Mouse (Mus musculus) lung, adult 2 months (tissue): ENCODE results near the gene Ttll1.

Source experiments
- CTCF ChIP-seq: fragments of 200-500 bp; IDR thresholded peaks from 2 replicates; pipeline ENCODE4 v1.5.1; 2011; ENCODE audit warnings: mild to moderate bottlenecking, low read length, control low read depth; ENCODE audit not compliant: insufficient read depth
- POLR2A ChIP-seq: fragments of 200-500 bp; IDR thresholded peaks from 2 replicates; pipeline ENCODE4 v1.6.1; 2011; ENCODE audit warnings: low read depth, mild to moderate bottlenecking, control low read depth, low read length, borderline replicate concordance; ENCODE audit errors: extremely low read depth

GRCm38 (mm10) chr15:83518215-83519048 is 7.7 kb upstream of the Ttll1 start:
- TF ChIP-seq CTCF, result peak; percentile 70
- no peak for TF ChIP-seq POLR2A
